Mouse (Mus musculus): ENCODE measurements around the gene Stx1b. TPM values are rescaled to one million over a fixed set of nuclear protein-coding genes. Genes with fewer than 3 reads are reported as not detected.
A peak's percentile ranks its signal among the peaks of the same experiment; 100 is the strongest.

Stx1b gene
- polyA plus RNA-seq, 1 experiment = 2.4 TPM

DNA sequence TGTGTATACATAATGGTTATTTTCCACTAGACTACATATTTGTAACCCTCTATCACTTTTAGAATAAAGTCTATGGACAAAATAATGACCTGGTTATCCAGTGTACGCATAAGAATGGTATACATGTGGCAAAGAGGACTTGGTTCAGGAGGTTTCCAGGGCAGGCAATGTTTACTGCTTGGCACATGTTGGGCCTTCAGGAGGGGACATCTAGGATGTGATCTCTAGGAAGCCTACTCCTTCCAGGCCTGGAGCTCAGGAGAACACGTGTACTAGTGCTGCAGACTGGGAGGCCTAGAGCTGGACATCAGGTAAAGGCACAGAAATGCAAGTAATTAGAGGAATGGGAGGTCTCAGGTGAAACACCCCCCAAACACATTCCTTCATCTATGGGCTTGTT, 11.2 kb upstream of the Stx1b start:
- Histone ChIP-seq H3K4me1 (ENCODE audit: control insufficient read depth, insufficient read depth, low read length) (no peaks in the 10 kb centered on the region), H3K27ac (ENCODE audit: insufficient read depth, low read depth, low read length) (no peak overlapping the region), H3K4me3 (ENCODE audit: insufficient read depth, low read depth, low read length) (no peak overlapping the region), H3K27me3 (replicated peaks; ENCODE audit: control insufficient read depth, insufficient read depth, low read length) (no peaks in the 10 kb centered on the region), H3K36me3 (ENCODE audit: control insufficient read depth, insufficient read depth, low read length) (no peaks in the 10 kb centered on the region)
- TF ChIP-seq POLR2A (IDR thresholded peaks at IDR 0.05; ENCODE audit: low read depth, low read length) (no peak), CTCF (conservative IDR thresholded peaks at IDR 0.05; ENCODE audit: insufficient read depth, insufficient read length, low read depth, low read length) (no peak)
- no peak for DNase-seq
- WGBS = 88% methylated on average over 2 of the region's 2 CpGs

DNA sequence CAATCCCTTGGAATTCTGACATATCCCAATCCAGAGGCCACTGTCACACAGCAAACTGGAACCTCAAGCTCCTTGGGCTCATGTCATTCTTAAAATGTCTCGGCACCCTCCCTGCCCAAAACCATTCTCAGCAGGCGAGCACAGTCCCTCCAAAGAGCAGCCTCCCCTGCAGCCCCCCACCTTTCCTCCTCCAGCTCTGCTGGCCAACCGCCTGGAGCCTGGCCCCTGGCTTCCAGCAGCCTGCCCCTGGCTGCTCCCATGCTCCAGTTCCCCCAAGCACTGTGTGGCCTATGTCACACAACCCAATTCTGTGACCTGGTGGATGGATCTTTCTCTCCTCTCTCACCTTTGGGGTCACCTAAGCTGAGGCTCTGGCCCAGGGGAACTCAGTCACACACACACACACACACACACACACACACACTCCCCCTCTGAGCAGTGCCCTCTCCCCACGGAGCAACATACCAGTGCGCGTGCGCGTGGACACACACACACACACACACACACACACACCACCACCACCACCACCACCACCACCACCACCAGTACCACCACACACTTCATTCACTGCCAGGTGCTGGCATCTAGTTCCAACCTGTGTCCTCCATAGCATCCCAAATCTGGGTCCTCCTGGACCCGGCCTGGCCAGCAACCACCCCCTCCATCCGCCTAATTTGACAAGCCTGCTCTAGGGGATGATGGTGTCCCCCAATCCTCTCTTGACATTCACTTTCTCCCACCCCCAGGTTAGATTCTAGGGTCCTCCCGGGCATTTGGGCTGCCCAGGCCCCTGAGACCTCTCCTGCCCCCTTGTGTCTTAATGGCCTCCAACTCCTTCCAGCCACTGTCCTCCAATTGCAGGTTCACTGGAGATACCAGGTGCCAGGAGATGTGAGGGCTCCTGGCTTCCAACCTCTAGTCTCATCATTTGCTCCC, 845 bp downstream of the Stx1b start:
- H3K36me3 ChIP-seq (ENCODE audit: control insufficient read depth, insufficient read depth, low read length) = no peaks in the 10 kb centered on the region
- DNase-seq = no peak
- H3K27me3 ChIP-seq (replicated peaks; ENCODE audit: control insufficient read depth, insufficient read depth, low read length) = no peaks in the 10 kb centered on the region
- no peak overlapping the region for H3K27ac ChIP-seq (ENCODE audit: insufficient read depth, low read depth, low read length)
- H3K4me1 ChIP-seq (ENCODE audit: control insufficient read depth, insufficient read depth, low read length) = no peaks in the 10 kb centered on the region
- TF ChIP-seq POLR2A (IDR thresholded peaks at IDR 0.05; ENCODE audit: low read depth, low read length) (no peak), CTCF (conservative IDR thresholded peaks at IDR 0.05; ENCODE audit: insufficient read depth, insufficient read length, low read depth, low read length) (no peak)
- peak overlapping the region; percentile 33; the same call in 1 of the 2 replicates for H3K4me3 ChIP-seq (ENCODE audit: insufficient read depth, low read depth, low read length)
- WGBS = 76% methylated on average over 11 of the region's 11 CpGs

DNA sequence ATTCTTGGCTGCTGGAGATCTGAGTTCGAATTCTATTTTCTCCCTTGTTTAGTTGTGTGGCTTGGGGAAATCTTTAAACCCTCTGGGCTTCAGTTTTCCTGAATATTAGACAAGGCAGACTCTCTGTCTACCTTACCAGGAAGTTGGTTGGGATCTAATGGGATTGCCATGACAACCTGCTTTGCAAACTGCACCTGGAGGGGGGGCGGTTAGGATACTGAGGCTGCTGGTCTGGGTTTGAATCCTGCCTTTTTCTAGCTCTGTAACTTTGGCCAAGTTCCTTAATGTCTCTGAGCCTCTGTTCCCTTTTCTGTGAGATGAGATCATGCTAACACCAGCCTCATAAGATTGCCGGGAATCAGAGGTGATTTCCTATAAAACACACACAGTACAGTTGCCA, 1.9 kb downstream of the Stx1b start:
- Histone ChIP-seq H3K27ac (ENCODE audit: insufficient read depth, low read depth, low read length) (no peak overlapping the region), H3K36me3 (ENCODE audit: control insufficient read depth, insufficient read depth, low read length) (no peaks in the 10 kb centered on the region), H3K4me3 (ENCODE audit: insufficient read depth, low read depth, low read length) (no peak overlapping the region), H3K27me3 (replicated peaks; ENCODE audit: control insufficient read depth, insufficient read depth, low read length) (no peaks in the 10 kb centered on the region), H3K4me1 (ENCODE audit: control insufficient read depth, insufficient read depth, low read length) (no peaks in the 10 kb centered on the region)
- no peak for DNase-seq
- WGBS = 84% methylated on average over 3 of the region's 3 CpGs
- TF ChIP-seq CTCF (conservative IDR thresholded peaks at IDR 0.05; ENCODE audit: insufficient read depth, insufficient read length, low read depth, low read length) (no peak), POLR2A (IDR thresholded peaks at IDR 0.05; ENCODE audit: low read depth, low read length) (no peak)

DNA sequence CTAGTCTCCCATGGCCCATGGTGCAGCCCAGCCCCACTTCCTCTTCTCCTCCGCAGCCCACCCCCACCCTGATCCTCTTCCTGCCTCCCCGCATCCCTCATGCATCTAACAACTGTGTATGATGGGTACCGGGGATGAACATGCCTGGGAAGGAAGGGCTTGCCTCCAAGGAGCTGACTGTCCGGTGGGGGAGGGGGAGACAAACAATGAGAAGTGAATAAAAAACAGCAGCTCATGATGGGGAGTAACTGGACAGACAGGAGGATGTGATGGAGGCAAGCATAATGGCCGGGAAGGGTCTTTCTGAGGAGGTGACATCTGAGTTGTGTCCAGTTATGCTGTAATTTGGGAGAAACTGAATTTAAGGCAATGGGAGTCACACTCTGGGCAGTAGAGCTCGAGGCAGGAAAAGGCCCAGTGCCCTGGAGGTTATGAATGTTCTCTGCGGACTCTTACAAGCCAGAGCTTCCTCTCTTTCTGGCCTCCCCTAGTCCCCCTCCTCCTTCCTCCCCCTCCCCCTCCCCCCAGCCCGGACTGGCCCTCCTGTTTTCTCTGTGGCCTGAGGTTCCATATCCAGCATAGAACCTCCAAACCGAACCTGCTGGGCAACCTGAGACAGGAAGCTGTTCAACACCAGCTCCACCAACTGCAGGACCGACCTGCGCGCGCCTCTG, 3.4 kb downstream of the Stx1b start:
- WGBS = 51% methylated on average over 13 of the region's 13 CpGs
- no peak overlapping the region for H3K4me3 ChIP-seq (ENCODE audit: insufficient read depth, low read depth, low read length)
- H3K27me3 ChIP-seq (replicated peaks; ENCODE audit: control insufficient read depth, insufficient read depth, low read length) = no peaks in the 10 kb centered on the region
- TF ChIP-seq CTCF (conservative IDR thresholded peaks at IDR 0.05; ENCODE audit: insufficient read depth, insufficient read length, low read depth, low read length) (no peak), POLR2A (IDR thresholded peaks at IDR 0.05; ENCODE audit: low read depth, low read length) (no peak)
- H3K27ac ChIP-seq (ENCODE audit: insufficient read depth, low read depth, low read length) = no peak overlapping the region
- peak; percentile 23 for DNase-seq
- no peaks in the 10 kb centered on the region for H3K4me1 ChIP-seq (ENCODE audit: control insufficient read depth, insufficient read depth, low read length)
- no peaks in the 10 kb centered on the region for H3K36me3 ChIP-seq (ENCODE audit: control insufficient read depth, insufficient read depth, low read length)

DNA sequence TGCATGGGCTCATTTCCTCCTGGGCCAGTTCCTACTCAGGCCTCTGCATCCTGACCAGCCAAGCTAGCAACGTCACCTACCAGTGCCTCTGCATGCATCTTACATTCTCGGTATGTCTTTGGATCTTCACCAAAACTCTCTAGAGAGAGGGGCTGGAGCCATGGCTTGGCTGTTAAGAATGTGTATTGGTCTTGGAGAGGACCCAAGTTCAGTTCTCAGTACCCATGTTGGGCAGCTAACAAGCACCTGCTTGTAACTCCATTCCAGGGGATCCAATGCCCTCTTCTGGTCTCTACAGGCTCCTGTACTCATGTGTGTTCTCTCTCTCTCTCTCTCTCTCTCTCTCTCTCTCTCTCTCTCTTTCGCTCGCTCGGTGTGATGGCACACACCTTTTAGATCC, 6.6 kb downstream of the Stx1b start:
- TF ChIP-seq CTCF (conservative IDR thresholded peaks at IDR 0.05; ENCODE audit: insufficient read depth, insufficient read length, low read depth, low read length) = no peak
- no peak for TF ChIP-seq POLR2A (IDR thresholded peaks at IDR 0.05; ENCODE audit: low read depth, low read length)
- Histone ChIP-seq H3K27me3 (replicated peaks; ENCODE audit: control insufficient read depth, insufficient read depth, low read length) (no peaks in the 10 kb centered on the region), H3K4me1 (ENCODE audit: control insufficient read depth, insufficient read depth, low read length) (no peaks in the 10 kb centered on the region), H3K36me3 (ENCODE audit: control insufficient read depth, insufficient read depth, low read length) (no peaks in the 10 kb centered on the region), H3K4me3 (ENCODE audit: insufficient read depth, low read depth, low read length) (no peak overlapping the region), H3K27ac (ENCODE audit: insufficient read depth, low read depth, low read length) (no peak overlapping the region)
- WGBS = 86% methylated on average over 5 of the region's 5 CpGs
- DNase-seq = no peak

DNA sequence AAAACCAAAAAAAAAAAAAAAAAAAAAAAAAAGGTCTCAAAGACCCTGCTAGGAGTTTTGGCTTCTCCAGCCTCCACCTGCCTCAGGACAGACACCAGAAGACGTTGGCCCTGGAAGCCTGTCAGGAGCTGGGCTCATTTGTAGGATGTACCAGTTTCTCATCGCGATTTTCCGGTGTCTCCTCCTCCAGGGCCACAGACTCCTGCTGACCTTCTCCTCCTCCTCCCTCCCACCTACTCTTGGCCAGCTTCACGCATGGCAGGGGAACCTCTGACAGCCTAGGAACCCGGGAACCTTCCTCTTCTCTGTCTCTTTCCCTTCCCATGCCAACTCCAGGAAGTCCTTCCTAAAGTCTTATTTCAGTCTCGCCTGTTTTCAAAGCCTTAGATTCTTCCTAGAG, 7.3 kb downstream of the Stx1b start:
- H3K4me1 ChIP-seq (ENCODE audit: control insufficient read depth, insufficient read depth, low read length) = no peaks in the 10 kb centered on the region
- 52% methylated on average over 7 of the region's 7 CpGs for WGBS
- no peak for DNase-seq
- no peaks in the 10 kb centered on the region for H3K36me3 ChIP-seq (ENCODE audit: control insufficient read depth, insufficient read depth, low read length)
- H3K27ac ChIP-seq (ENCODE audit: insufficient read depth, low read depth, low read length) = no peak overlapping the region
- no peak overlapping the region for H3K4me3 ChIP-seq (ENCODE audit: insufficient read depth, low read depth, low read length)
- TF ChIP-seq CTCF (conservative IDR thresholded peaks at IDR 0.05; ENCODE audit: insufficient read depth, insufficient read length, low read depth, low read length) (no peak), POLR2A (IDR thresholded peaks at IDR 0.05; ENCODE audit: low read depth, low read length) (no peak)
- no peaks in the 10 kb centered on the region for H3K27me3 ChIP-seq (replicated peaks; ENCODE audit: control insufficient read depth, insufficient read depth, low read length)
